25 mouse cellular contexts compared by ENCODE assay signal in genomic region chr2:102433879-102434278, GRCm38 (mm10). TPM values are rescaled to one million over a fixed set of nuclear protein-coding genes. Genes with fewer than 3 reads are reported as not detected.
"Had no signal": no experiment of that assay in that cellular context is flagged by ENCODE, and none has a peak within 500 bp of the region (broad histone marks: within the 10 kb centered on the region; RNA-seq: fewer than 3 reads in every experiment).

No protein-coding gene starts in this region.

- H3K4me2 ChIP-seq: heart, embryonic 11.5 days; heart, embryonic 13.5 days; heart, embryonic 15.5 days; hindbrain, embryonic 12.5 days; hindbrain, embryonic 14.5 days; intestine, embryonic 15.5 days; limb, embryonic 13.5 days; liver, embryonic 11.5 days; liver, embryonic 13.5 days; liver, embryonic 15.5 days had no signal

- H3K27ac ChIP-seq: heart, adult 2 months; heart, embryonic 13.5 days; heart, embryonic 15.5 days; hindbrain, embryonic 10.5 days; hindbrain, embryonic 12.5 days; hindbrain, embryonic 14.5 days; intestine, embryonic 15.5 days; layer of hippocampus, adult 2 months; left cerebral cortex, adult 2 months; limb, embryonic 13.5 days; liver, embryonic 13.5 days; liver, embryonic 15.5 days had no signal

- H3K36me3 ChIP-seq: heart, embryonic 13.5 days; heart, embryonic 15.5 days; hindbrain, embryonic 10.5 days; hindbrain, embryonic 12.5 days; intestine, embryonic 15.5 days; limb, embryonic 13.5 days; liver, embryonic 13.5 days; liver, embryonic 15.5 days had no signal

- H3K27me3 ChIP-seq: hindbrain, embryonic 12.5 days; intestine, embryonic 15.5 days; limb, embryonic 13.5 days; liver, embryonic 13.5 days had no signal

- ATAC-seq: hindbrain, embryonic 16.5 days; inflammation-experienced regulatory T-cells, adult 6 months; intestine, embryonic 15.5 days; intestine, postnatal 0 days had no signal

- H3K9me3 ChIP-seq: heart, embryonic 13.5 days; heart, embryonic 15.5 days; hindbrain, embryonic 10.5 days; hindbrain, embryonic 12.5 days; intestine, embryonic 15.5 days; limb, embryonic 13.5 days; liver, embryonic 13.5 days; liver, embryonic 15.5 days had no signal

- H3K9ac ChIP-seq: heart, embryonic 13.5 days; heart, embryonic 15.5 days; hindbrain, embryonic 12.5 days; hindbrain, embryonic 14.5 days; intestine, embryonic 15.5 days; limb, embryonic 13.5 days; liver, embryonic 13.5 days; liver, embryonic 15.5 days had no signal

- H3K4me1 ChIP-seq: heart, embryonic 13.5 days; heart, embryonic 15.5 days; hindbrain, embryonic 12.5 days; intestine, embryonic 15.5 days; limb, embryonic 13.5 days; liver, embryonic 13.5 days; liver, embryonic 15.5 days had no signal

- DNase-seq: gastrocnemius, postnatal 14 days; heart, adult 2 months; heart, postnatal 4 days; kidney, adult 18-20 months; kidney, adult 8-10 months; kidney, postnatal 10 days; kidney, postnatal 25 days; kidney, postnatal 4 days; liver; liver, embryonic 13.5 days had no signal

- H3K4me3 ChIP-seq: heart, adult 2 months; heart, embryonic 13.5 days; heart, embryonic 15.5 days; hindbrain, embryonic 10.5 days; hindbrain, embryonic 12.5 days; intestine, embryonic 15.5 days; layer of hippocampus, adult 2 months; left cerebral cortex, adult 2 months; limb, embryonic 13.5 days; liver, embryonic 13.5 days; liver, embryonic 15.5 days had no signal

RNA-seq across cellular contexts. Expression of gene Fjx1, which starts 18.4 kb away (rescaled TPM):
- polyA plus RNA-seq: inflammation-experienced regulatory T-cells, adult 6 months had no signal
